In genomic region chr2:142560400-142560799, GRCm38 (mm10) we compare ENCODE assay signal across 21 mouse cellular contexts.
DNase-seq lines count a peak whose midpoint lies in the region; ATAC-seq and TF ChIP-seq lines count a peak whose summit lies in the region.
"Had no signal": no experiment of that assay in that cellular context is flagged by ENCODE, and none has a peak within 500 bp of the region (broad histone marks: within the 10 kb centered on the region; RNA-seq: fewer than 3 reads in every experiment).

No protein-coding gene starts in this region.

- no peak overlapping the region for H3K4me3 ChIP-seq in forebrain, embryonic 13.5 days
- H3K4me3 ChIP-seq in forebrain, embryonic 12.5 days (replicated peaks) = no peak overlapping the region
- H3K4me3 ChIP-seq in midbrain, embryonic 11.5 days (ENCODE audit: low read depth, low read length) = no peak overlapping the region
- H3K4me3 ChIP-seq in midbrain, embryonic 16.5 days (ENCODE audit: low read depth, low read length) = no peak overlapping the region
- no peak overlapping the region for H3K4me3 ChIP-seq in intestine, postnatal 0 days (ENCODE audit: low read depth, low read length)
- H3K4me3 ChIP-seq in midbrain, embryonic 15.5 days = no peak overlapping the region
- no peak overlapping the region for H3K4me3 ChIP-seq in lung, postnatal 0 days (ENCODE audit: low read depth, low read length)
- H3K4me3 ChIP-seq: embryonic facial prominence, embryonic 15.5 days; heart, embryonic 10.5 days; liver, embryonic 15.5 days; lung, embryonic 15.5 days had no signal

- H3K9ac ChIP-seq in forebrain, embryonic 13.5 days = no peak overlapping the region
- H3K9ac ChIP-seq in forebrain, embryonic 12.5 days = no peak overlapping the region
- no peak overlapping the region for H3K9ac ChIP-seq in midbrain, embryonic 11.5 days (ENCODE audit: low read length)
- H3K9ac ChIP-seq in midbrain, embryonic 16.5 days (ENCODE audit: low read depth, low read length) = no peak overlapping the region
- no peak overlapping the region for H3K9ac ChIP-seq in intestine, postnatal 0 days (ENCODE audit: low read depth, low read length)
- no peak overlapping the region for H3K9ac ChIP-seq in midbrain, embryonic 15.5 days
- H3K9ac ChIP-seq in lung, postnatal 0 days (replicated peaks; ENCODE audit: low read depth) = no peak overlapping the region
- H3K9ac ChIP-seq: embryonic facial prominence, embryonic 15.5 days; liver, embryonic 15.5 days; lung, embryonic 15.5 days had no signal

- no peak for TF ChIP-seq CTCF in intestine, postnatal 0 days (IDR thresholded peaks at IDR 0.05; ENCODE audit: low read depth)
- TF ChIP-seq CTCF in lung, postnatal 0 days (IDR thresholded peaks at IDR 0.05) = no peak

- H3K4me2 ChIP-seq in forebrain, embryonic 13.5 days = no peak overlapping the region
- H3K4me2 ChIP-seq in forebrain, embryonic 12.5 days = no peak overlapping the region
- H3K4me2 ChIP-seq in midbrain, embryonic 11.5 days = no peak overlapping the region
- H3K4me2 ChIP-seq in midbrain, embryonic 16.5 days (ENCODE audit: low read length) = no peak overlapping the region
- no peak overlapping the region for H3K4me2 ChIP-seq in intestine, postnatal 0 days (replicated peaks; ENCODE audit: low read depth)
- no peak overlapping the region for H3K4me2 ChIP-seq in midbrain, embryonic 15.5 days
- no peak overlapping the region for H3K4me2 ChIP-seq in lung, postnatal 0 days (replicated peaks; ENCODE audit: low read depth, low read length)
- H3K4me2 ChIP-seq: embryonic facial prominence, embryonic 15.5 days; liver, embryonic 15.5 days; lung, embryonic 15.5 days had no signal

- no peaks in the 10 kb centered on the region for H3K9me3 ChIP-seq in forebrain, embryonic 13.5 days (replicated peaks)
- no peaks in the 10 kb centered on the region for H3K9me3 ChIP-seq in forebrain, embryonic 12.5 days
- no peaks in the 10 kb centered on the region for H3K9me3 ChIP-seq in midbrain, embryonic 11.5 days (ENCODE audit: control insufficient read depth, low read length)
- H3K9me3 ChIP-seq in midbrain, embryonic 16.5 days (replicated peaks; ENCODE audit: control insufficient read depth, low read length, poor library complexity, severe bottlenecking) = no peaks in the 10 kb centered on the region
- no peaks in the 10 kb centered on the region for H3K9me3 ChIP-seq in intestine, postnatal 0 days (ENCODE audit: control insufficient read depth)
- no peaks in the 10 kb centered on the region for H3K9me3 ChIP-seq in midbrain, embryonic 15.5 days
- no peaks in the 10 kb centered on the region for H3K9me3 ChIP-seq in lung, postnatal 0 days (ENCODE audit: low read length)
- H3K9me3 ChIP-seq: embryonic facial prominence, embryonic 15.5 days; heart, embryonic 10.5 days; liver, embryonic 15.5 days; lung, embryonic 15.5 days had no signal

- no peaks in the 10 kb centered on the region for H3K36me3 ChIP-seq in forebrain, embryonic 13.5 days (ENCODE audit: poor library complexity, severe bottlenecking)
- no peaks in the 10 kb centered on the region for H3K36me3 ChIP-seq in forebrain, embryonic 12.5 days (replicated peaks)
- no peaks in the 10 kb centered on the region for H3K36me3 ChIP-seq in midbrain, embryonic 11.5 days (ENCODE audit: control insufficient read depth, insufficient read depth, low read length)
- no peaks in the 10 kb centered on the region for H3K36me3 ChIP-seq in midbrain, embryonic 16.5 days (ENCODE audit: control insufficient read depth, insufficient read depth, low read length)
- H3K36me3 ChIP-seq in intestine, postnatal 0 days (ENCODE audit: control insufficient read depth, insufficient read depth) = no peaks in the 10 kb centered on the region
- H3K36me3 ChIP-seq in midbrain, embryonic 15.5 days (replicated peaks) = no peaks in the 10 kb centered on the region
- no peaks in the 10 kb centered on the region for H3K36me3 ChIP-seq in lung, postnatal 0 days (ENCODE audit: insufficient read depth, low read length)
- H3K36me3 ChIP-seq: embryonic facial prominence, embryonic 15.5 days; heart, embryonic 10.5 days; liver, embryonic 15.5 days; lung, embryonic 15.5 days had no signal

- intact Hi-C loops in heart, postnatal 10 days (cut with DNase I) = no loop called here

- peak overlapping the region; percentile 23; the same call in 1 of the 2 replicates for H3K27ac ChIP-seq in forebrain, embryonic 13.5 days
- no peak overlapping the region for H3K27ac ChIP-seq in forebrain, embryonic 12.5 days
- peak overlapping the region; percentile 25; the same call in 1 of the 2 replicates for H3K27ac ChIP-seq in midbrain, embryonic 11.5 days (ENCODE audit: low read depth, low read length)
- H3K27ac ChIP-seq in midbrain, embryonic 16.5 days (ENCODE audit: low read length) = no peak overlapping the region
- H3K27ac ChIP-seq in intestine, postnatal 0 days (ENCODE audit: low read depth, low read length) = no peak overlapping the region
- no peak overlapping the region for H3K27ac ChIP-seq in midbrain, embryonic 15.5 days
- no peak overlapping the region for H3K27ac ChIP-seq in lung, postnatal 0 days (ENCODE audit: low read length)
- H3K27ac ChIP-seq: embryonic facial prominence, embryonic 15.5 days; heart, embryonic 10.5 days; liver, embryonic 15.5 days; lung, embryonic 15.5 days; macrophage had no signal

- no peaks in the 10 kb centered on the region for H3K27me3 ChIP-seq in forebrain, embryonic 13.5 days
- H3K27me3 ChIP-seq in forebrain, embryonic 12.5 days = no peaks in the 10 kb centered on the region; the same call in 1 of the 2 replicates
- H3K27me3 ChIP-seq in midbrain, embryonic 11.5 days (ENCODE audit: control insufficient read depth, insufficient read depth, low read length) = no peaks in the 10 kb centered on the region
- H3K27me3 ChIP-seq in midbrain, embryonic 16.5 days (ENCODE audit: control insufficient read depth, insufficient read depth, low read depth, low read length) = no peaks in the 10 kb centered on the region
- no peaks in the 10 kb centered on the region for H3K27me3 ChIP-seq in intestine, postnatal 0 days (replicated peaks; ENCODE audit: control insufficient read depth, insufficient read depth, low read length)
- no peaks in the 10 kb centered on the region for H3K27me3 ChIP-seq in midbrain, embryonic 15.5 days (replicated peaks)
- no peaks in the 10 kb centered on the region for H3K27me3 ChIP-seq in lung, postnatal 0 days (replicated peaks; ENCODE audit: insufficient read depth, low read length)
- H3K27me3 ChIP-seq: embryonic facial prominence, embryonic 15.5 days; liver, embryonic 15.5 days; lung, embryonic 15.5 days had no signal

- peak; percentile 51 for ATAC-seq in forebrain, embryonic 13.5 days
- no peak for ATAC-seq in forebrain, embryonic 12.5 days (ENCODE audit: low FRiP score)
- ATAC-seq in midbrain, embryonic 11.5 days (ENCODE audit: low FRiP score) = peak; percentile 30; the same call in 1 of the 2 replicates
- ATAC-seq in midbrain, embryonic 16.5 days = no peak
- ATAC-seq in intestine, postnatal 0 days = 0 out of 2 replicates have a peak, but pooled peaks have one; percentile 28
- ATAC-seq in midbrain, embryonic 15.5 days (replicated peaks) = peak; percentile 64; the same call in 1 of the 2 replicates
- no peak for ATAC-seq in lung, postnatal 0 days

- WGBS in forebrain, embryonic 13.5 days = 56% methylated on average over 3 of the region's 3 CpGs
- WGBS in forebrain, embryonic 12.5 days = 64% methylated on average over 3 of the region's 3 CpGs
- 68% methylated on average over 3 of the region's 3 CpGs for WGBS in midbrain, embryonic 11.5 days
- 46% methylated on average over 3 of the region's 3 CpGs for WGBS in midbrain, embryonic 16.5 days
- WGBS in intestine, postnatal 0 days = 55% methylated on average over 3 of the region's 3 CpGs
- 39% methylated on average over 3 of the region's 3 CpGs for WGBS in midbrain, embryonic 15.5 days
- WGBS in lung, postnatal 0 days = 78% methylated on average over 3 of the region's 3 CpGs

- no peak for TF ChIP-seq EP300 in lung, postnatal 0 days (IDR thresholded peaks at IDR 0.05)

- peak; percentile 82 for DNase-seq in midbrain, embryonic 11.5 days (ENCODE audit: low spot score, missing footprints)
- DNase-seq in lung, postnatal 0 days (ENCODE audit: low spot score) = no peak
- no peak for DNase-seq in heart, postnatal 10 days
- DNase-seq: adrenal gland, postnatal 25 days; cerebellum, adult 9-10 months; gastrocnemius, postnatal 10 days; kidney, adult 2 months; kidney, postnatal 10 days; liver; right cerebral cortex, postnatal 25 days; thymus, postnatal 14 days had no signal

- H3K4me1 ChIP-seq in forebrain, embryonic 13.5 days = peaks cover 14% of the 10 kb centered on the region
- peaks cover 11% of the 10 kb centered on the region for H3K4me1 ChIP-seq in forebrain, embryonic 12.5 days
- H3K4me1 ChIP-seq in midbrain, embryonic 11.5 days (ENCODE audit: control insufficient read depth, insufficient read depth, low read length) = peaks cover 5% of the 10 kb centered on the region; the same call in 1 of the 2 replicates
- no peaks in the 10 kb centered on the region for H3K4me1 ChIP-seq in midbrain, embryonic 16.5 days (ENCODE audit: control insufficient read depth, insufficient read depth, low read length)
- H3K4me1 ChIP-seq in intestine, postnatal 0 days (replicated peaks; ENCODE audit: control insufficient read depth, insufficient read depth, low read length) = no peaks in the 10 kb centered on the region
- H3K4me1 ChIP-seq in midbrain, embryonic 15.5 days = no peaks in the 10 kb centered on the region; the same call in 1 of the 2 replicates
- H3K4me1 ChIP-seq in lung, postnatal 0 days (ENCODE audit: insufficient read depth, low read depth, low read length) = no peaks in the 10 kb centered on the region
- H3K4me1 ChIP-seq: embryonic facial prominence, embryonic 15.5 days; heart, embryonic 10.5 days; liver, embryonic 15.5 days; lung, embryonic 15.5 days had no signal

Comparison
In these comparisons a context has a peak if more than half of its experiments do, and no peak if none do; other contexts are left out.
1. ATAC-seq: peak in forebrain, embryonic 13.5 days (single experiment), midbrain, embryonic 11.5 days (single experiment), intestine, postnatal 0 days (single experiment) and midbrain, embryonic 15.5 days (single experiment); none in forebrain, embryonic 12.5 days (single experiment), midbrain, embryonic 16.5 days (single experiment) and lung, postnatal 0 days (single experiment).
2. H3K27ac ChIP-seq: peak in forebrain, embryonic 13.5 days (single experiment) and midbrain, embryonic 11.5 days (single experiment); none in forebrain, embryonic 12.5 days (single experiment), midbrain, embryonic 16.5 days (single experiment), intestine, postnatal 0 days (single experiment), midbrain, embryonic 15.5 days (single experiment) and lung, postnatal 0 days (single experiment).